Mouse (Mus musculus) hindbrain, embryonic 13.5 days (tissue): Measurements from ENCODE around the gene Gnb4. TPM values are rescaled to one million over a fixed set of nuclear protein-coding genes. Genes with fewer than 3 reads are reported as not detected.

Experiments
- ATAC-seq: fragments of 200-750 bp; cut with Nextera tagmentation; 2 replicates; pipeline ENCODE4 v1.8.0; 2017; ENCODE audit warnings: moderate TSS enrichment; ENCODE audit not compliant: low FRiP score
- H3K27ac ChIP-seq: fragments of 300-500 bp; sonication (generic); 2 replicates; pipeline ENCODE4 v1.5.1; 2015; ENCODE audit warnings: inconsistent platforms, mild to moderate bottlenecking, moderate library complexity
- H3K27me3 ChIP-seq: fragments of 300-500 bp; sonication (generic); 2 replicates; pipeline ENCODE4 v1.6.1; 2015; ENCODE audit warnings: mild to moderate bottlenecking, inconsistent platforms
- H3K36me3 ChIP-seq: fragments of 300-500 bp; sonication (generic); 2 replicates; pipeline ENCODE4 v1.6.1; 2015; ENCODE audit warnings: mild to moderate bottlenecking, inconsistent platforms
- H3K4me1 ChIP-seq: fragments of 300-500 bp; sonication (generic); replicated peaks from 2 replicates; pipeline ENCODE4 v1.6.1; 2015; ENCODE audit warnings: inconsistent platforms
- H3K4me2 ChIP-seq: fragments of 300-500 bp; sonication (generic); 2 replicates; pipeline ENCODE4 v1.6.1; 2015; ENCODE audit warnings: inconsistent platforms, mild to moderate bottlenecking, moderate library complexity
- H3K4me3 ChIP-seq: fragments of 300-500 bp; sonication (generic); 2 replicates; pipeline ENCODE4 v1.5.1; 2015; ENCODE audit warnings: mild to moderate bottlenecking, inconsistent platforms
- H3K9ac ChIP-seq: fragments of 300-500 bp; sonication (generic); 2 replicates; pipeline ENCODE4 v1.6.1; 2015; ENCODE audit warnings: mild to moderate bottlenecking, inconsistent platforms
- H3K9me3 ChIP-seq: fragments of 300-500 bp; sonication (generic); 2 replicates; pipeline ENCODE4 v1.6.1; 2016; ENCODE audit warnings: inconsistent platforms
- WGBS: fragments of 180-500 bp; shearing (Covaris S2); methylation state at CpG from one replicate; pipeline ENCODE4 v1.1.7; 2015; 5-methylcytosine and 5-hydroxymethylcytosine counted together
- polyA plus RNA-seq: library from polyadenylated mRNA; unstranded; fragments of >200 nt; fragmentation: Nextera tagmentation; extraction: Ambion mirVana; gene quantifications from 2 replicates; pipeline ENCODE4 v1.2.1, GENCODE M21; 2015

Gnb4 gene
- polyA plus RNA-seq, result 79.5 and 80.8 TPM in 2 replicates

GRCm38 (mm10) chr3:32616331-32617052 lies at the start of gene Gnb4:
Gnb4 (minus strand) TSS chr3:32616585.
- Histone ChIP-seq H3K4me1 (peaks cover 19% of the 10 kb centered on the region), H3K9ac (peak within 1 kb of the TSS; percentile 76), H3K9me3 (no peaks in the 10 kb centered on the region), H3K27me3 (no peaks in the 10 kb centered on the region), H3K36me3 (no peaks in the 10 kb centered on the region; the same call in 1 of the 2 replicates), H3K4me2 (peak within 1 kb of the TSS; percentile 54), H3K4me3 (peak within 1 kb of the TSS; percentile 66), H3K27ac (peak within 1 kb of the TSS; percentile 83)
- peak; percentile 94 for ATAC-seq
- WGBS, result under 1% methylated on average over 51 of the region's 83 CpGs

GRCm38 (mm10) chr3:32661556-32661930 lies 45.2 kb upstream of the Gnb4 start:
- H3K9ac ChIP-seq, result no peak overlapping the region
- no peak overlapping the region for H3K4me3 ChIP-seq
- 0 out of 2 replicates have a peak, but pooled peaks cover 6% of the 10 kb centered on the region for H3K4me1 ChIP-seq
- 97% methylated on average over 3 of the region's 3 CpGs for WGBS
- no peaks in the 10 kb centered on the region for H3K9me3 ChIP-seq
- no peak overlapping the region for H3K4me2 ChIP-seq
- H3K27ac ChIP-seq, result no peak overlapping the region
- no peaks in the 10 kb centered on the region for H3K36me3 ChIP-seq
- H3K27me3 ChIP-seq, result no peaks in the 10 kb centered on the region
- no peak for ATAC-seq

DNA sequence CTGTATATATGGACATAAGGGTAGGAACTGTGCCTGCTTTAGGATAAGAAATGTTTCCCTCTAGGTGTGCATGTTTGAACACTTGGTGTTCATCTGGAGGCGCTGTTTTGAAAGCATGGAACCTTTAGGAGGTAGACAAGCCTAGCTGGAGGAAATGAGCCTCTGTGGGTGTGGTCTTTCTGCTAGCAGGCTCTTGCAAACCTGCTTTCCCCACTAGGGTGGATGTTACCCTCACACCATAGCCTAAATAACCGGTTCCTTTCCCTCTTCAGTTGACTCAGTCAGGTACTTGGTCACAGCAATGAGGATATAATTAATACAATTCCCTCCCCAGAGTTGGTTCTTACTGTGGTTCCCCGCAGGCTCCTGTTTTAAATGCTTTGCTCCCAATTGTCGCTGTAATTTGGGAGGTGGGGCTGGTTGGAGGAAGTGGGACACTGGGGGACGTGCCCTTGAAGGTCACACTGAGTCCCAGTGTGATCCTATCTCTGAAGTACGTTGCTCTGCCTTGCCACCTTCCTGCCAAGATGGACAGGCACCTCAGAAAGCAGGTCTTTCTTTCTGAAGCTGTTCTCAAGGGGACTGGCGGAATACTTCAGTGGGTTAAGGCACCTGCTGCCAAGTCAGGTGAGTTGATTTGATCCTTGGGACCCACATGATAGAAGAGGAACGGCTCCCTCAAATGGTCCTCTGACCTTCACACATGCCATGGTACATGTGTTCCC lies 44.6 kb upstream of the Gnb4 start:
- Histone ChIP-seq H3K4me2 (no peak overlapping the region), H3K4me3 (no peak overlapping the region), H3K9me3 (no peaks in the 10 kb centered on the region), H3K27ac (no peak overlapping the region), H3K36me3 (no peaks in the 10 kb centered on the region), H3K9ac (no peak overlapping the region), H3K4me1 (0 out of 2 replicates have a peak, but pooled peaks cover 6% of the 10 kb centered on the region), H3K27me3 (no peaks in the 10 kb centered on the region)
- 75% methylated on average over 8 of the region's 8 CpGs for WGBS
- ATAC-seq, result no peak

DNA sequence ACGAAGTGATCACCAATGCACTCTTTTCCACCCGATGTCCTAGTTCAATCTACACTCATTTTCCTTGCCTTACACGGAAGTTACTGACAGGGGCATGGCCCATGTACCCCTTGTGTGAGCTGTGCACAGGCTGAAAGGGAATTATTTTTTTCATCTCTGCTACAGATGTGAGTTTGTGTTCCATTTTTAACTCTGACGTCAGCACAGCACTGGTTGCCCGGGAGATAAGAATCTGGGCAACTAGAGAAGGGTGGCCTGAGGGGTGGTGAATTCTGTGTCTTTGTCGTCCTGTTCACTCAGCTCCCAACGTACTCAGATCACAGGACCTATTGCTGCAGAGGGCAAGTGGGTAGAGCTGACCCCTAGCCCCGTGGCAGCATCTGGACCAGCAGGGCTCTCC lies 43.9 kb upstream of the Gnb4 start:
- 0 out of 2 replicates have a peak, but pooled peaks cover 6% of the 10 kb centered on the region for H3K4me1 ChIP-seq
- no peaks in the 10 kb centered on the region for H3K36me3 ChIP-seq
- 51% methylated on average over 8 of the region's 8 CpGs for WGBS
- H3K4me2 ChIP-seq, result no peak overlapping the region
- H3K27ac ChIP-seq, result no peak overlapping the region
- no peak overlapping the region for H3K9ac ChIP-seq
- ATAC-seq, result no peak
- H3K4me3 ChIP-seq, result no peak overlapping the region
- H3K9me3 ChIP-seq, result no peaks in the 10 kb centered on the region
- no peaks in the 10 kb centered on the region for H3K27me3 ChIP-seq

DNA sequence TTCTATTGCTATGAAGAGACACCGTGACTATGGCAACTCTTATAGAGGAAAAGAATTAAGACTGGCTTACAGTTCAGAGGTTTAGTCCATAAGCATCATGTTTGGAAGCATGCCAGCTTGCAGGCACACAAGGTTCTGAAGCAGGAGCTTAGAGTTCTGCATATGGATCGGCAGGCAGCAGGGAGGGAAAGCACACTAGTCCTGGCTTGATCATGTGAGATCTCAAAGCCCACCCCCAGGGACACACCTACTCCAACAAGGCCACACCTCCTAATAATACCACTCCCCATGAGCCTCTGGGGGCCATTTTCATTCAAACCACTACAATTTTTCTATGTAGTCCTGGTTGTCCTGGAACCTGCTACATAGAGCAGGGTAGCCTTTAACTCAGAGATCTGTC lies 43.1 kb upstream of the Gnb4 start:
- Histone ChIP-seq H3K4me1 (0 out of 2 replicates have a peak, but pooled peaks cover 6% of the 10 kb centered on the region), H3K9ac (no peak overlapping the region), H3K4me2 (no peak overlapping the region), H3K36me3 (no peaks in the 10 kb centered on the region), H3K27ac (no peak overlapping the region), H3K4me3 (no peak overlapping the region), H3K27me3 (no peaks in the 10 kb centered on the region), H3K9me3 (no peaks in the 10 kb centered on the region)
- WGBS, result 89% methylated on average over 2 of the region's 2 CpGs
- ATAC-seq, result no peak

DNA sequence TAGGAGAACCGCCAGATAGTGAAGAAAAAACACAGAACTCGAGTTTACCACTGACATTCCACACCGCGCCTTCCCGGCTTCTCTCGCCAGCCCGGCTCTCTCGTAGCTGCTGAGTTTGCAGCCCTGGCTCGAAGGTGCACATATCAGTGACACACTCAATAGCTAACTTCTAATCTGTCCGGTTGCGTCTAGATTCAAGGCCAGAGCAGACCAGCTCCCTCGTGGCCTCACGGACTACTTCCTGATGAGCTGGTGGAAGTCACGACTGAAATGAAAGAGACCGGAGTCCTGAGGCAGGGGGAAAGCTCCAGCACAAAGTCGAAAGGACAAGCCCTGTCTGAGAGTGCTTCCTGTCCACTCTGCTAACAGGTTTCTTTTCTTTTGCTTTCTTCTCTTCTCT lies 42.4 kb upstream of the Gnb4 start:
- WGBS, result 87% methylated on average over 16 of the region's 16 CpGs

GRCm38 (mm10) chr3:32658401-32658800 lies 42.0 kb upstream of the Gnb4 start:
- Histone ChIP-seq H3K36me3 (no peaks in the 10 kb centered on the region), H3K4me3 (no peak overlapping the region), H3K4me2 (no peak overlapping the region), H3K9ac (no peak overlapping the region), H3K4me1 (0 out of 2 replicates have a peak, but pooled peaks cover 6% of the 10 kb centered on the region), H3K9me3 (no peaks in the 10 kb centered on the region), H3K27me3 (no peaks in the 10 kb centered on the region), H3K27ac (no peak overlapping the region)
- 83% methylated on average over 7 of the region's 7 CpGs for WGBS
- no peak for ATAC-seq

More for the DNA sequence above, 42.4 kb upstream of the Gnb4 start:
- no peak overlapping the region for H3K9ac ChIP-seq
- ATAC-seq, result no peak
- no peak overlapping the region for H3K27ac ChIP-seq
- H3K4me3 ChIP-seq, result no peak overlapping the region
- H3K4me1 ChIP-seq, result 0 out of 2 replicates have a peak, but pooled peaks cover 6% of the 10 kb centered on the region
- H3K9me3 ChIP-seq, result no peaks in the 10 kb centered on the region
- no peaks in the 10 kb centered on the region for H3K36me3 ChIP-seq
- no peaks in the 10 kb centered on the region for H3K27me3 ChIP-seq
- H3K4me2 ChIP-seq, result no peak overlapping the region

DNA sequence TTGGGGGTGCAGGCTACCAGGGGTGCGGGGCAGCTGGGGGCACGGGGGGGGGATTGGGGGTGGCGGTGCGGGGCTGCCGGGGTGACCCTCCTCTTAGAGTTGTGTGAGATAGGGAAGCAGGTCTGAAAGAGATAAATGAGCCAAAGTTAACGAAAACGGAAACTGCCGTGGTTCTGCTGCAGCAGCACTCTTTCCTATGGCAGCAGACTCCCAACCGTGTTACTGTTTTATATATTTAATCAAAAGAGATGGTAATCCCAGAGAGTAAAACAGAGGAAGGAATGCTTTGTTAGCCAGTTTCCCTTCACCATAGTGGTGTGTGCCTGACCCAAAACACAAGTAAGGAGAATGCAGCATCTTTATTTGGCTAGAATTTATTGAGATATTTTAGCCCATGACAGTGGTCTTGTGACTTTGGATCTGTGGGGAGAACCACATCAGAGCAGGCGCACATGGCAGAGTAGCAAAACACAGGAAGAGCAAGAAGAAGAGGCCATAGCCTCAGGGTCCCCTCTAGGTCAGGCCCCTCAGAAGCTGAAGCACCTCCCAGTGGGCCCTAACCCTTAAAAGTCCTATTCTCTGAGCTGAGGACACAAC lies 40.1 kb upstream of the Gnb4 start:
- H3K27me3 ChIP-seq, result no peaks in the 10 kb centered on the region
- H3K4me2 ChIP-seq, result no peak overlapping the region
- H3K9ac ChIP-seq, result no peak overlapping the region
- WGBS, result 78% methylated on average over 10 of the region's 10 CpGs
- no peaks in the 10 kb centered on the region; the same call in 1 of the 2 replicates for H3K9me3 ChIP-seq
- no peak overlapping the region for H3K4me3 ChIP-seq
- ATAC-seq, result no peak
- no peak overlapping the region for H3K27ac ChIP-seq
- H3K36me3 ChIP-seq, result no peaks in the 10 kb centered on the region
- H3K4me1 ChIP-seq, result 0 out of 2 replicates have a peak, but pooled peaks cover 6% of the 10 kb centered on the region

GRCm38 (mm10) chr3:32655994-32656393 lies 39.6 kb upstream of the Gnb4 start:
- 0 out of 2 replicates have a peak, but pooled peaks cover 6% of the 10 kb centered on the region for H3K4me1 ChIP-seq
- H3K27me3 ChIP-seq, result no peaks in the 10 kb centered on the region
- no peak overlapping the region for H3K4me3 ChIP-seq
- H3K9ac ChIP-seq, result no peak overlapping the region
- H3K9me3 ChIP-seq, result no peaks in the 10 kb centered on the region; the same call in 1 of the 2 replicates
- 91% methylated on average over 4 of the region's 4 CpGs for WGBS
- no peak for ATAC-seq
- H3K27ac ChIP-seq, result no peak overlapping the region
- H3K36me3 ChIP-seq, result no peaks in the 10 kb centered on the region
- H3K4me2 ChIP-seq, result no peak overlapping the region

- Histone ChIP-seq H3K4me1 (no peaks in the 10 kb centered on the region), H3K9me3 (no peaks in the 10 kb centered on the region; the same call in 1 of the 2 replicates), H3K27me3 (no peaks in the 10 kb centered on the region), H3K36me3 (no peaks in the 10 kb centered on the region), H3K4me3 (no peak overlapping the region), H3K9ac (no peak overlapping the region), H3K4me2 (no peak overlapping the region), H3K27ac (no peak overlapping the region)
- no peak for ATAC-seq
- 82% methylated on average over 4 of the region's 4 CpGs for WGBS
Observed at GRCm38 (mm10) chr3:32652739-32653138, 36.4 kb upstream of the Gnb4 start.

- Histone ChIP-seq H3K27ac (no peak overlapping the region), H3K9ac (no peak overlapping the region), H3K4me3 (no peak overlapping the region), H3K4me1 (no peaks in the 10 kb centered on the region), H3K9me3 (no peaks in the 10 kb centered on the region; the same call in 1 of the 2 replicates), H3K36me3 (no peaks in the 10 kb centered on the region), H3K27me3 (no peaks in the 10 kb centered on the region), H3K4me2 (no peak overlapping the region)
- WGBS, result 84% methylated on average over 4 of the region's 4 CpGs
- ATAC-seq, result no peak
Observed at GRCm38 (mm10) chr3:32649284-32649683, 32.9 kb upstream of the Gnb4 start.

GRCm38 (mm10) chr3:32646918-32647317 lies 30.5 kb upstream of the Gnb4 start:
- H3K36me3 ChIP-seq, result no peaks in the 10 kb centered on the region
- H3K27ac ChIP-seq, result no peak overlapping the region
- H3K27me3 ChIP-seq, result no peaks in the 10 kb centered on the region
- H3K4me3 ChIP-seq, result no peak overlapping the region
- H3K9ac ChIP-seq, result no peak overlapping the region
- no peaks in the 10 kb centered on the region for H3K4me1 ChIP-seq
- no peak for ATAC-seq
- no peak overlapping the region for H3K4me2 ChIP-seq
- 96% methylated on average over 4 of the region's 4 CpGs for WGBS
- H3K9me3 ChIP-seq, result no peaks in the 10 kb centered on the region; the same call in 1 of the 2 replicates
